Mouse (Mus musculus) G1E (cell line): ENCODE measurements around the gene Sgms1.
"Not testable (repeated sequence)": the region's sequence is repeated elsewhere in the genome, so short reads cannot be mapped to it uniquely, and the experiment has no call there.

Experiments
- CTCF ChIP-seq: IDR thresholded peaks from 2 replicates; pipeline ENCODE4 v1.5.1; 2012; ENCODE audit warnings: low read depth, low read length, inconsistent platforms, mixed read lengths
- GATA1 ChIP-seq: IDR thresholded peaks from 2 replicates; pipeline ENCODE4 v1.6.1; 2012; ENCODE audit warnings: borderline replicate concordance, low read length, inconsistent platforms, mixed read lengths
- GATA2 ChIP-seq: IDR thresholded peaks from 2 replicates; pipeline ENCODE4 v1.6.1; 2012; ENCODE audit warnings: low read depth, low read length, inconsistent platforms, borderline replicate concordance

DNA sequence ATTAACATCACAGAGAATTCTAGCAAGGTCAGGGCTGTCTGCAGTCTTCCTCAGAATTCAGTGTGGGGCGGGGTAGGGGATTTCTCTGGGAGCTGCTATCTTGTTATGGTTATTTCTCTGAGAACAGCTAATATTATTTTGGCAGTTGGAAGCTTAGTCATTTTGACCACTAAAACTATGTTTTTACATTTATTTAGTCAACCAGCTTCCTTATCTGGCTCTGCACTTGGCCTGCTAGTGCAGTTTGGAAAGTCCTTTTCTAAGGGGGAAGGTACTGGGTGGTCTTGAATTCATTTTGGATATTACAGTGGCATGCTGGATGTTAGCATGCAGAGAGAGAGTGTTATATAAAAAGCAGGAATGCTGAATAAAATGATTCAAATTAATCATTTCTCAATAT is 72.2 kb downstream of the Sgms1 start:
- TF ChIP-seq CTCF, GATA2, GATA1: not testable (repeated sequence)
